Mouse (Mus musculus): ENCODE results near the gene Six1. TPM values are rescaled to one million over a fixed set of nuclear protein-coding genes. Genes with fewer than 3 reads are reported as not detected.

Gene Six1
- total RNA-seq, 2 experiments from 2014 or later = 68.5 to 72.6 TPM

DNA sequence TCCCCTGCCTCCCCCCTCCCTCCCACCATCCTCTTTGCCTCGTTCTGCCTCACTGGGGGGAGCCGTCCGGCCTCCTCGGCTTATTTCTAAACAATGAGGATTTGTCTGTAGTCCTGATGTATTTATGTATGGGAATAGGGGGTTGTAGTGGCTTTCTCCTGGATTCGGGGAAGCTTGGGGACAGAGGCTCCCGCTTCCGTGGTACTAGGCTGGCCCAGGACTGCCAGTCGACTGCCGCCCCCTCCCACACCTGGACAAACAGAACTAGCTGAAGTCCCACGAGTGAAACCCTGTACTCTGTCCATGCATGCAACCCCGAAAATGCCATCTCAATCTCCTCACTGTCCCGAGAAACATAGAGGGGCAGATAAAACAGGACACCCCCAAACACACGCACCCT, 3.4 kb downstream of the Six1 start:
- no peak for DNase-seq (ENCODE audit: low spot score)

DNA sequence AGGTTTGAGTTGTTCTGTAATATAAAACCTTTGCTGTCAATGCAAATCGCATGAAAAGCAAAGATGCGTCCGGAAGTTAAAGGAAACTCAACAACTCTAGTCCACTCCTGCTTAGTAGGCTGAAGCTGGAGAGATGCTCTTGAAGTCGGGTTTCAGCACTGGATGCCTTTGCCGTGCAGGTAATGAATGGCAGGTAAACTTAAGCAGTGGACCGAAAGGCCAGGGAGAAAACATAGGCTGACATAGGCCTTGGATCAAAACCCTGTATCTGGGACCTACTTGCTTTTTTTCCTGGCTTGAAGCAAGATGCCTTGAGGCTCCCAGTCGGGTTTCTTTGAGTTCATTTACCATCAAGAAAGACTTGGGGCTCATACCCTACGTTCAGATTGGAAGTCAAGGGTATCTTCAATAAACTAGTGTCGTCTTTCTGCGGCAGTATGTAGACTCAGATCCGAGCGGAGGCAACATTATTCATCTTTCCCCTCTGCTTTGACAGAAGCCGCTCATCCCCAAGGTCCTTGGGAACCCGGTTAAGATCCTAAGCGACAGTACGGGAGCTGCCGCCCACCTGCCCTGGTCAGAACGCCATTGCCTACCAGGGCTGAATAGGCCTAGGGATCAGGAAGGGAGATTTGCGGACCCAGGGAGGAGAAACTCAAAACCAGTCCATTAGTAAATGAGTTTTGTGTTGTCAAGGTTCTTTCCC, 4.0 kb downstream of the Six1 start:
- no peak for DNase-seq (ENCODE audit: low spot score)

DNA sequence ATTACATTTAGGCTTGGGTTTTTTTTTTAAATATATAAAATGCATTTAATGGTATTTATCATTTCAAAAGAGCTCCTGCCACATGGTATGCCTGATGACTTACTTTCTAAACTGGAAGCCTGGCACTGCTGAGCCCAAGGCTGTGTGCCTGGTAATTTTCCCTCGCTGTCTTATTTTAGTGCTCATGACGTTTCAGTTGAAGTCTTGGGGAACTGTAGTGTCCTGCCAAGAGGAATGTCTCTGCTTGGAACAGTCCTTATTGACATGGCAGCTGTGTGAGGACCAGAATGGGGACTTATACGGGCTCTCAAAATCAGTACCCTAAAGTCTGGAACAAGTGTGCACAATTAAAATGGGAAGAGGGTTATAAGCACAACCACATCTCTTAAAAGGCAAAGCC, 5.2 kb downstream of the Six1 start:
- DNase-seq (ENCODE audit: low spot score) = peak; percentile 77

GRCm38 (mm10) chr12:73047576-73047975, 6.1 kb downstream of the Six1 start:
- no peak for DNase-seq (ENCODE audit: low spot score)

DNA sequence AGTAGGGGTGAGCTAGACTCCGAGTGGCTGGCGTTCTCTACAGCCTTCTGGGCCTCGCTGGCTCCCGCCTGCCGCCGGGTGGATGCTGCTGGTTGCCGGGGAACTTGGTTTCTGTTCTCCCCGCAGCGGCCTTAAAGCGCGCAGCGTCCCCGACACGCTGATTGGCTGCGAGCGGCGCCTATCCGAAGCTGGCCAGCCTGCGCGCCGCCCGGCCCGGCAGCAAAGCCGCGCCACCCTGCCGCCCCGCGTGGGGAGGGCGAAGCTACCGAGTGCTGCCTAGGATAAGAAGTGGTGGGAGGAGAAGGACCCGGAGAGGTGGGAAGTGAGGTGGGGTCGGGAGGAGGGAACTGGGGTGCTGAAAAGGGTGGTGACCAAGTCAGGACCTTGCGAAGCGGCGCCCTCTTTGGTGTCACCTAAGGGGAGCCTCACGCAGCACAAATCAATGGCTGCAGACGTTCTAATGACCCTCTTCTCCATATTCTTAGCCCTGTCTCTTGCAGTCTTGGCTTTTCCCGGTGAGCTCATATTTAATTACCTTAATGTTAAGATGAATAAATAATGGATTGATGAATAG, 7.0 kb downstream of the Six1 start:
- peak; percentile 93 for DNase-seq (ENCODE audit: low spot score)

GRCm38 (mm10) chr12:73045724-73046606, 7.7 kb downstream of the Six1 start:
- peak; percentile 64 for DNase-seq (ENCODE audit: low spot score)

DNA sequence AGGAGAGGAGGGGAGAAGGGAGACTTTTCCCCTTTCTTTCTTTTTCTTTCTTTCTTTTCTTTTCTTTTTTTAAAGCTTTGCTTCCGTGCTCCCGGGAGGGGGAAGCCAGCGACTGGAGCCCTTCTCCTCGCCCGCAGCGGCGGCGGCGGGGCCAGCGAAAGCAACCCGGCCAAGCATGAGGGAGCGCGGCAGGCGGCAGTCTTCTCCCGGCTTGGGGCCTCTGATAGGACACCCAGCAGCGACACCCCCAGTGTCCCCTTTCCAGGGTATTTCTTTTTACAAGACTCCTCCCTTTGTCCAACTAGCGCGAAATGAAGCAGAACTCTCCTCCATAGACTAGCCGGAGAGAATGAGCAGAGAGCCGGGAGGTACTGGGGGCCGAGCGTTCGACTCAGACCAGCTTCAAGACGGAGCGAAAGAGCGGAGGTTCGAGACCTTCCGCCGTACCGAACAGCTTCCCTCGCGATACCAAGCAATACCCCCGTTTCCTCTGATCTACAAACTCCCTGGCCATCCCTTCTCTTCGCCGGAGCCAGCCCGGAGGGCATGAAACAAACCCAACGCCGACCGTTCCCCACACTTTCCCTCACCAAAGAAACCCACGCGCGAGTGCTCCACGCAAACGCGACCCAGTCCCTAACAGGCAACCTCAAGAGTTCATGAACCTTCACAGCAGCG, 8.5 kb downstream of the Six1 start:
- DNase-seq (ENCODE audit: low spot score) = peak; percentile 57

GRCm38 (mm10) chr12:73044221-73045045, 9.3 kb downstream of the Six1 start:
- peak; percentile 77 for DNase-seq (ENCODE audit: low spot score)

- no peak for DNase-seq (ENCODE audit: low spot score)
These were observed 10.1 kb downstream of the Six1 start for GRCm38 (mm10) chr12:73043396-73044167.

DNA sequence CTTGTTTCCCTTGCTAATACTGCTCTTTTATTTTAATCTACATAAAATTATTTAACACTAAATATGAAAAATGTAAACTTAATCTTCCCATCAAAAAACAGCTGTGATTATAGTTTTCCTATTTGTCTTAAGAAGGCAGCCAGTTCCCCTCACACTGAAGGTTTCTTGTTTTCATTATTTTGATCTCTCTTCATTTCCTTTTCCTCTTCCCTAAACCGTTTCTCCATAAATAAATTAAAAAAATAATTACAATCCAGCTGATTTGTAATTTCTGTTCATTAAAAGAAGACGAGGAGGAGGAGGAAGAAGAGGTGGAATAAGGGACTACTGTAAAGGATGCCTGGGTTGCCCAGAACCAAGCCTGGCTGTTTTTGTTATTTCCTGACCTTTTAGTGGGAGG, 10.8 kb downstream of the Six1 start:
- DNase-seq (ENCODE audit: low spot score) = no peak

DNA sequence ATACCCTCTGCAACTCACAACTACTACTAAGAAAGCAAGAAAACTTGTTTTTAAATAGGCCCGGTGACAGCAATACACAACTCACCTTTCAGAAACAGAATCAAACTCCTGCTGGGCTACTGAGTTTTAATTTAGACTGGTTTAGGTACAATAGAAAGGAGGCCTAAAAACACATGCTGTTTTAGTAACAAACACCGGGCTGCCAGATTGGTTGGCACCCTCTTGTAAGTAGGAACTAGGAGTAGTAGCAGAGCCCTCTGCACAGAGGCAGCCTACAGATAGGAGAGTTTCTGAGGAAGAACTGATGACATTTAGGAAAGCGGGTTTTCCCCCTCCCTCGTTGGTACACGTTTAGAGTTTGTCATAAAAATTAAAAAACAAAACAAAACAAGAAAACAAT, 11.3 kb downstream of the Six1 start:
- DNase-seq (ENCODE audit: low spot score) = no peak

DNA sequence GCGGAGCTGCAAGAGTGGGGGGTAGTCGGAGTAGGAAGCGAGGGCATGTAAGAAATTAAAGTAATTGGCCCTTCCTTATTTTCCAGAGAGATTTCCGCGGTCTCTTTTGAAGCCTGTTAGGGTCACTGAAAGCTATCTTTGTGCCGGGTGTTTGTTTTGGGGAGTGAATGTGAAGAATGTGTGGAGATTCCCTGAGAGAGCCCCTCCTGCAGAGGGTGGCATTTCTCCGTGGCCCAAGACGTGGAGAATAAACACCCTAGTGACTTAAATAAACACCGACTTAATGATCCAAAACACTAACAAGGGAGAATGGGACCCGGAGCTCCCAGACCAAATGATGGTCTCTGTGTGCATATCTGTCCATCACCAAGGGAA, 12.4 kb downstream of the Six1 start:
- no peak for DNase-seq (ENCODE audit: low spot score)

- DNase-seq (ENCODE audit: low spot score) = no peak
These were observed 13.0 kb downstream of the Six1 start for GRCm38 (mm10) chr12:73040563-73041255.

DNA sequence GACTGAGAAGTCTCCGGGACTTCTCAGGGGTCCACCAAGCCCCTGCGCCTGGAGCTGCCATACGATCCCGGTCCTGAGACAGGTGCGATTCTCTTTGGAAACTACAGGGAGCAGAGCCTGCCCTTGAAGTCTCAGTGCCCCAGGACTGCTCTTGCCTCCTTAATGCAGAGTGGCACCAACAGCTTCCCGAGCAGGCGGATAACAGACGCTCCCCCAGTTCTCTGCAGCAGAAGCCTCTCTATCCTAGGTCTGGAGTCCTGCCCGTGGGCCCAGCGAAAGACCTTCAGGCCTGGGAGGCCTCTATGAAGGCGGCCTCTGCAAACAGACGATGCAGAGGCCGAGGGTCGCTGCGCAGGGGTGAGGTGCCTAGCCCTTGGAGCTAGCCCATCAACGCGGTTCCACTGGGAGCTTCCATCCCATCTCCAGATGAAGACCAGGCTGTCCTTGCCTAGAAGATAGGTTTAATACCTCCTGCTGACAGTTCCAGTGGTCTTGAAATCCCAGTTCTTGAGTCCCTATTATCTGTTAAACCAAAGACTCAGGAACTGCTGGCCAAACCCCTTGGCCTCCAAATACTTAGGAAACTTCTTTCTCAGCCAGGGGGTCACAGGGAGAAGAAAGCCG, 13.6 kb downstream of the Six1 start:
- no peak for DNase-seq (ENCODE audit: low spot score)

- DNase-seq (ENCODE audit: low spot score) = peak; percentile 64
These were observed 14.4 kb downstream of the Six1 start for GRCm38 (mm10) chr12:73038992-73039938.

DNA sequence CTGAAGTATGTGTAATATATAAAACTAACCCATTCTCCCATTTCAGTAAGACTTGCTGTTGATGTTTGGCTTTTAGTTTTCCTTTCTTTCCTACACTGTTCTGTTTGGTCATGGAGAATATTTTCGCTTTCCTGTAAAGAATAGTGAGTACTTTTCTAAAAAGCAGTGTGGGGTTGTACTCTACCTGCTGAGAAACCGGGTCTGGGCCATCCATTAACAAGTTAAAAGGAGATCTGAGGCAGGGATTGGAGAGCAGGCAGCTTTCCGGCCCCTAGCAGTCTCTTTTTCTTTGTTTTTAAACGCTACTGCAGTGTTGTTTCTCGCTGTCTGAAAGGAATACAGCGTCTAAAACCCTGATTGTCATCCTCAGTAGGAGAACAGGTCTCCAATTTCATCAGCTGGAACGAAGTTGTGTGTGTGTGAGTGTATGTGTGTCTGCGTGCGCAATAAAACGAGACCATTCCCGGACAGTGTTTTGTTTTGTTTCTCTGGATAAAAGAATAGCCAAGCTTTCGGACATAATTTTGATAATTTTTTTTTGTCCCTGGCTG, 15.2 kb downstream of the Six1 start:
- peak; percentile 61 for DNase-seq (ENCODE audit: low spot score)

- DNase-seq (ENCODE audit: low spot score) = no peak
These were observed 16.1 kb downstream of the Six1 start for GRCm38 (mm10) chr12:73037385-73038160.

Data from gastrocnemius, adult 18-20 months (tissue).